Mouse (Mus musculus): ENCODE measurements at regions not wholly inside any gene's neighbourhood (a gene's known extent, or its start where the extent isn't known, plus 50 kb on each side); places are given as distances from the start of the nearest gene placed in this dataset.
"Not testable (repeated sequence)": the region's sequence is repeated elsewhere in the genome, so short reads cannot be mapped to it uniquely, and the experiment has no call there.

DNA sequence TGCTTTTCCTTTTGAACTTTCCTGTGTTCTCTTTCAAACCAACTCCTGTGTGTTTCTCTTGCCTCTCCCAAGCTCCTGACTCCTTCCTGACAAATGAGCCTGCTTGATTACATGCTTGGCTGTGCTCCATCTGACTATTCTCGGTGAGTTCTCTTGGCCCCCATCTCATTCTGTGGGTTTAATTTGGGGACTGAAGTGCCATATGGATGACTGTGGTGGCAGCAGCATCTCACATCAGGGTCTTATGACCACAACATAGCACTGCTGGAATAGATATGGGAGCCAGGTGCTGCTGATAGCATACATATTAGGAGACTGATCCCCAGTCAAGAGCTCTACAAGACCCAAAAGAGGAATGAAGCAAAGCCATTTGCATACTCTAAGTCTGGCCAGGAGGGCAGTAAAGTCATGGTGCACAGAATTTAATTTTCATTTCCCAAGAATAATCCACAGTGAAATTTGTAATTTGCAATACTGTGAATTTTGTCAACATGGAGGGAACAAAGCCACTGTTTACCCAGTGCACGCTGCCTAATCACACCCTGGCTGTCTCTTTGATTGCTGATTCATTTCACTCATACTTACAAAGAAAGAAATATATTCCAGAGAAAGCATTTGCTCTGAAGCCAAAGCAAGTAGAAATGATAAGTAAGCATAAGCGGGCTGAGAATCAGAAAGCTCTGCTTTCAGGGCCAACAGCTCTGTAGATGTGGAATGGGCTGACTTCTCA is 1478.4 kb upstream of the Gm7489 start:
- DNase-seq: no peak

DNA sequence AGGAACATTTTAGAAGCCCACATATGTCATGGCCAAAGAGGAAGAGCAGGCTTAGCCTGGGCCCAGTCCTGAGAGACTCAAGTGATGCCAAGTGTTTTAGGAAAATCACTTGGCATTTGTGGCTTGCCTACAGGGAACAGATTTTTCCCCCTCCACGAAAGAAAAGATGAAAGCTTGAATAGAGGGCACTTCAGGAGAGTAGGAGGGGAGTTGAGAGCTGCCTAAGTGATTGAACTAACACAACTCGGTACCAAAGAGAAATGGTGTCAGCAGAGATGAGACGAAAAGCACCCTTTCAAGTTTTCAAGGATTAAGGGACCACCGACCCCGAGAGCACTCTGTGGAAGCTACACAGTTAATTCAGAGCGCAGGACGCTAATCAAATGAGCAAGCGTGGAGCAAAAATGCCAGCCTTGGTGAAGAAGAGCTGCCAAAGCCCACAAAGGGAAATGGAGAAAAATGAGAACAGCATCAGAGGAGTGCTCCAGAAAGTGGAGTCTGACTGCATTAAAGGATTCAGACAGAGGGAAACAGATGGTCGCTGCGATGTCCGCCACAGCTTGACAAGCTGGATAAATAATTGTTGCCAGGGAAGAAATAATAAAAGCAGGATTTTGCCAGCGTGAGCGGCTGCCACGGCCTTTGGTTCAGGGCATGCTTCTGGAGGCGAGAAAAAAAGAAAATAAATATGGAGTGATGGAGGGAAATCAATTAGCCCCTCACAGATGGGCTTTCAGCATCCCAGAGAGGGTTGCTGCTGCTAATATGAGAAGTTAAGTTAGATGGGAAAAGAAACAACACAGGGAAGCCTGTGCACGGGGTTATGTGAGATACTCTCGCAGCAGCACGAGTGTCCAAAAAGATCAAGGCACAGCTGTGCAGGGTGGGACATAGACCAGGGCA is 1471.6 kb upstream of the Gm7489 start:
- DNase-seq: no peak

DNA sequence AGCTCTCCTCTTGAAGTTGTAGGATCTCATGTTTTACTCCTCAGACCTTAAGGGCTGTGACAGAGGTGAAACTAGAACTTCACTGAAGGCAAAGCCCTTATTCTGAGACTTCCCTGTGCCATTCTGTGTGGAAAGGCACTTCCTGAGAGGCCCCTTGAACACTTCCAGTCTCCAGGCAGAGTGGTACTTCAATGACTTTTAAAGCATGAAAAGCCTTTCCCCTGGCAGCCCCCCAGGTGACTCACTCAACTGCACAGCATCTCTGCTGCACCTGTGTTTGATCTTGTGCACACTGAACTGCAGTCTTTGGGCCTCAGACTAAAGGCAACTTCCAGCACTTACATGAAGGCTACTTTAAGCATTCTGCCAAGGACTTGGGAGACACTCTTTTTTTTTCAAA is 1458.7 kb upstream of the Gm7489 start:
- DNase-seq: peak; percentile 55 to 70

DNA sequence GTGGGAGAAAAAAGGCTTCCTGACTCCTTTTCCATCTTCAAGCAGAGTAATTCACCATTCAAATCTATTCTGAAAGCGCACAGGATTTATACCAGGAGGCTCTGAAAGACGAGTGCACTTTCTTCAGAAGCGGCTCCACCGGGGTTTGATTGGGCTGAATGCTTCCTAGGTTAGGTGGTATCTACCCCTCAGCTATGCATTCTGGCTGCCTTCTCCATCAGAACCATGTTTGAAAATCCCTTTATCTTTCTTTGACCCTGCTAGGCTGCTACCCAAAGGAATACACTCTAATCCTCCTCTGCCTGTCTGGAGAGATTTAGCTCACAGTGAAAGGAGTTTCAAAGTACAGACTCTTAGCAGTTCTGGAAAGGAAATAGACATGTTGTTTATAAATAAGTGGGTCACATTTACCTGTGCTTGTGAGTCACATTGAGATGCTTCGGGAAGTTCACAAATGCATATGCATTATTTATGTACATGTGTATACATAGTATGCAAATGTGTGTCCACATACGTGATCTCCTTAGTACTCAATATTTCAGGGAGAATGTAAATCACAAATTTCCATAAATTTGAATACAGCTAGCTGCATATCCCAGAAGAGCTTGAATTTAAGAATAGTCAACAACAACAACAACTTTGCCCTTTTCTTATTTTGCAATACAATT is 1454.1 kb upstream of the Gm7489 start:
- DNase-seq: no peak

DNA sequence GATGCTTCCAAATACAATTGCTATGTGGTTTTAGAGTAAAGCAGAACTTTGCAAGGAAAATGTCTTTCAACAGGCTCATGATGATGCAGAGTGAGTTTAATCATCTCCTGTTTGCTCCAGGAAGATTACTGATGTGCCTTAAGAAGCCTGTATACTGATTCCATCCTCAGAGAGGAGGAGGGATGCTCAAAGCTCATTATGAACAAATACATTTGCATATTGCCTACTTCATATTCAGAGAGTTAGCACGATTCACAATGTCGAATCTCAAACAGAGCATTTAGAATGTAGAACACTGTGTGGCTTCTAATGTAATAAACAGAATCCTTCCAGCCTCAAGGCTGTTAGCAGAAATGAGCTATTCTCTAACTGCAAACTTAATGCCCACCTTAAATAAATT is 1451.1 kb upstream of the Gm7489 start:
- no peak for DNase-seq

DNA sequence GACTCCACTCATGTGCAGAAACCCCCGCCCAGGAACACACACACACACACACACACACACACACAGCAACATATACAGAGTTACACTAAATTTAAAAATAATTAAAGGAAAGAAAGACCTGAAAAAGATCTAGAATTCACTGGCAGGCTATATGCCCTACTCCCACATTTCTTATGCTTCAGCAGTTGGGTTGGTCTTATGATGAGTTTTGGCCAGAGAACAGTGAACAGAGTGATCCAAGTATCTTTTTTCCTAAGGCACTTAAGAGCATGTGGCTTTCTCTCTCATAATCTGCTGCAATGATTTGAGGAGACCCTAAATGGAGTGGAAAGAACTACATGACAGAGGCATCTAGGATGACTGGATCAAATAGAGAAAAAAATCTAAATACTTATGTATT is 1446.3 kb upstream of the Gm7489 start:
- DNase-seq: no peak

DNA sequence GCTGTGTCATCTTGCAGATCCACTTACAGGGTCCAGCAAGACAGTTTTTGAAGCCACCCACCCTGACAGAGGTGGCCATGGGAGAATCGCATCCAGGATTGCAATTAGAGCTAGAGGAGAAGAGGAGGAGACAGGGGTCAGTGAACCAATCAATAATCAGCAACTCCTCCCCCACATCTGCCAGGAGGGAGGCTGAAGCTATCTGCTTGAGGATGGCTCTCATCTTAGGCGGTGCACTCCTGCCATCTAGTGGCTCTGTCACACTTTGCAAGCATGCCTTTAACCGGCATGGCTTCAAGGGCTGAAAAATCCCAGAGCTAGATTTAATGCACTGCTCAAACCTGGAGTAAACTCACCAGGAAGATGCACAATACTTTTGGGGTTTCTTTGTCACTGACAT is 1425.9 kb upstream of the Gm7489 start:
- DNase-seq: peak; percentile 44 to 58

DNA sequence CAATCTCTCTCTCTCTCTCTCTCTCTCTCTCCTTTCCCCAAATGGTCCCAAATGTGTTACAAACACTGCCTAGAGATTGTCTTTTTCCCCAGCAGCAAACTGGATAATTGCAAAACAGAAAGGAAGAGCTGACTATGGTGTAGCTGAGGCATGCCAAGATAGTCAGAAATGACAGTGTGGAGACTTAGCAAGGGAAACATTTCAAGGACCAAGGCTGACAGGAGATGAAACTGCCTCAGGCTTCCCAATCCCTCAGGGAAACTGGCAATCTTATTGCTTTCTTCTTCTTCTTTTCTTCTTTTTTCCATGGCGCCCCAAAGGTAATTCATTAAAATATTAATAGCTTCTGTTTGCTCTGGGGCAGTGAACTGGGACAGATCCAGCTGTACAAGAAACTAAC is 1425.4 kb upstream of the Gm7489 start:
- DNase-seq: no peak

DNA sequence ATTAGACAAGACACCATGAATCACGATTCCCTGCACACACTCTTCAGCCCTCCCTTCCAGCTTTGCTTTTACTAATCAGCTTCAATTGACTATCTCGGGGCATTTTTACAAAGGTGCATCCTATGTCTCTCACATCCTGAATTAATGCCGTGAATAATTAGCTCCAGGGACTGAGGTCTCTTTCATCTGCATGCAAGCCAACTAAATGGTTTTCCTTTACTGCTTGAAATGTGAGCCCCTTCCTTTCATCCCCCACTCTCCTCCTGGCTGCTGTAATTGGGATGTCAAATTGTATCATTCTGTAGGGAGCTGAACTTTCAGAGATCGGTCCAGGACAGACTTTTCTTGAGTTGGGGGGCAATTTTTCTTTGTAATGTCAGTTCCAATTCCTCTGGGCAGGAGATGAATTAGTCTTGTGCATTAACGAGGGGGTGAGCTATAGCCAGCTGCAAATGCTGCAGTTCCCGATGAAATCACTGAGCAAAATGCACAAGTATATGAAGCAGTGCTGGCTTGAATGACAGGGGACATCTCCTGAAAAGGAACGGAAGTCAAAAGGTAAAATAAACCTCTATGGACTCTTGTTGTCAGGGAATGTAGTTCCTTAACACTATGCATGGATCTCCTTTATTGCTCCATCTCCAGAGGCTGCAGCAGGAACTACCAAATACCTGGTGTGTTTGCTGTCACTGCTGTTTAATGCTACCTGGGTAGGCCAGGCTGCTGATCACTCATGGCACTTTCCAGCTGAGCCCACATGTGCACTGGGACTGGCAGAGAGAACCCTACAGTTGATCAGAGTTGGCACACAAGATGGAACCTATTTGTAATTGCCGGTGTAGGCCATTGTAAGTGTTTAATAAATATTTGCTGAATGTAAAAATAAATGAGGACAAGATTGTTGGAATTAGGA is 1420.2 kb upstream of the Gm7489 start:
- DNase-seq: no peak

DNA sequence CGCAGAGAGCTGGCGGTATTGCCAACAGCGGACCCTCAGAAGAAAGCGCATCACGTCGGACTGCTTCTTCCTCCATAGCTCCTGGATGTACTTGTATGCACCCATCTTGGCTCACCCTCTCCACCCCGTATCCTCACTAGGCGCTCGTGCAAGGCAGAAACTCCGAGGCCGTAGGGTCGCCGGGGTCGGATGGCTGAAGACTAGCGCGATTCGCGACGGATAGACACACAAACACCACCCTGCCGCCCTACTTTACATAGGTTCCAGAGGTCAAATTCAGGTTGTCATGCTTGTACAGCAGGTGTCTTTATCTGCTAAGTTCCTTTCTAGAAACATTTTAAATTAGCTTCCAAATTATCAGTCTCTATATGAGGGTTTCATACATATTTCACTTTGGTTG is 1406.6 kb upstream of the Gm7489 start:
- DNase-seq: not testable (repeated sequence)

DNA sequence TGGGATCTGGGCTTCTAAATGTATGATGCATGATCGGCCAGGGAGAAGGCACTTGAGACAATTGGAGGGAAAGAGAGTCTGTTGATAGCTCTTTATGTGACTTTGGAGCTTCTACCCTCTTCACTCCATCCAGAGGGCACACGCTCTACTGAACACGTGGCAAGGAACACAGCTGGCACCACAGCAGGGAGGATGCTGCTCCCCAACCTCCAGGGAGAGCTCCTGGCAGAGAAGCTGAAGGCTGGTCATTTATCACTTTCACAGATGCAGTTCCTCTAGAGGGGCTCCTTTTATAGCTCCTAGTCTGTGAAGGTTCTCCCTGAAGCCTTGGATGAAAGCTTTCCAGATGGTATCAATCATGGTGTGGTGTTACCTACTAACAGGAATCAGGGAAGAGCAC is 1403.9 kb upstream of the Gm7489 start:
- no peak for DNase-seq

DNA sequence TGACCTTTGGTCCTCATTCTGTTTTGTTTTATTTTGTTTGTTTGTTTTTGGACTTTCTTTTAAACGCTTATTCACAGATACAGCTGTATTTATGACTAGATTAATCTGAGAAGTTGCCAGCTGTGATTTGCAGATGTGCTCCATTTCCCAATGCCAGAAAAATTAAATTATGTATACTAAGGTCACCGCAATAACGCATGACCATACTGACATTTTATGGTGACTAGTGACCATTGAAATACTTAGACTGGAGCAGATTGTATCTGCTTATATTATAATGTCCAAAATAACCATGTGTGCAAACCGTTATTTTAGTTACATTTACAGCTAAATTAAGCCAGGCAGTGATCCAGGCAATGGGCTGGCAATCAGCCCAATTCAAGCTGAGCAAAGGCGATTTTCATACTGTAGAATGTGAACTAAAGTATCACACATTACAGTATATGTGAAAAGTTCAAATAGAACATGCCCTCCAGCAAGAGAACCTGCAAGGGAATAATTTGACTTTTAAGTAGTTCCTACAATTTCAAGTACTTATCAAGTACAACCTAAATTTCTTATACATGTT is 1401.0 kb upstream of the Gm7489 start:
- no peak for DNase-seq

DNA sequence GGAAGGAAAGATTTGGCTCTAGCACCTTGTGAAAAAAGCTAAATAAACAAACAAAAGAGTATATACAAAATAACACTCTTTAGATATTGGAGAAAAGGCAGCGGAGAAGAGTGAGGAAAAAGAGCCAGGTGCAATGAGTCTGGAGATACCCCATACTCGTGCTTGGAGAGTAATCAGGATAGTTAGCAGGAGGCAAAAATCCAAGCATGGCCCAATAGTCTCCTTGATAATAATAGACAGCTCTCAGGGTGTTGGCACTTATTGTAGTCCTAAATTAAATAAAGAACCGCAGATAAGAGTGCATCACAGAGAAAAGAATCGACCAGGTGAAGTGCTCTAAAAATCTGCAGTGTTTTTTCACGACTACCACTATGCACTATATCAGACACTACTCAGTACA is 1400.4 kb upstream of the Gm7489 start:
- DNase-seq: no peak

DNA sequence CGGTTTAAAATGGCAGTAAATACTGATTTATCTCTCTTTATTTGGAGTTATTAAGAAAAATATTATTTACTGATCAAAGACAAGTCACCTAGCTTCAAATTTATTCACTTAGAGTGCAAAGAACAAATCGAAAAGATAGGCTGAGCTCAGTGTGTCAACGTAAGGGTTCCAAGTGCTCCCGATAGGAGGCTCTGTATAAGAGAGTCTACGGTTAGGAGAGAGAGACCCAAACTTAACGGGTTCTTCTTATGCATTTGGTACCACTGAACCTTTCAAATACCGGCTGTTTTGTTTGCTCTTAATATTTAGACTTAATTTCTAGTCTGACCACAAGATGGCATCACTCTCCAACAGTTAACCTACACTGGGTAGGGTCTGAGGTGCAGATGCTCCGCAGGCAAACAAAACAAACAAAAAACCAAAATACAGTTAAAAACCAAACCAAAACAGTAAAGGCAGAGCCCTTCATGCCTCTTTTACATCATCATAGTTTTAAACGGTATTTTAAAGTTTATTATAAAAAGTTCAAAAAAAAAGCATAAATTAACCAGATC is 1379.4 kb upstream of the Gm7489 start:
- no peak for DNase-seq

DNA sequence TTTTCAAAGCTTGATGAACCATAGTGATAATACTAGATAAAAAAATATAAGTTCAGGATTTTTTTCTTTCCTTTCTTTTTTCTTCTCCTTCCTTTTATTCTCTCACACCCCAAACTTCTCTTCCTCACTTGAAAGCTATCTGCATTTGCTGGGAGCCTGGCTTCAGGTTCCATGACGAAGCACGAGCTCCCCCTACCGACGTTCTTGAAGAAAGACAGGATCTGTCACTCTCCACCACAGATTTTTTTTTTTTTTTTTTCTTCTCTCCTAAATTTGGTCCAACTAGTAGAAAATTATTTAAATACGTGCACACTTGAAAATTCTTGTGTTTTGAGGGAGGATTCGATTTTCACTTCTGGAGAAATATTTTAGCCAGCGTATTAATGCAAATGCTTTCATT is 1377.8 kb upstream of the Gm7489 start:
- DNase-seq: peak in 1 of 2 experiments; percentile 7

DNA sequence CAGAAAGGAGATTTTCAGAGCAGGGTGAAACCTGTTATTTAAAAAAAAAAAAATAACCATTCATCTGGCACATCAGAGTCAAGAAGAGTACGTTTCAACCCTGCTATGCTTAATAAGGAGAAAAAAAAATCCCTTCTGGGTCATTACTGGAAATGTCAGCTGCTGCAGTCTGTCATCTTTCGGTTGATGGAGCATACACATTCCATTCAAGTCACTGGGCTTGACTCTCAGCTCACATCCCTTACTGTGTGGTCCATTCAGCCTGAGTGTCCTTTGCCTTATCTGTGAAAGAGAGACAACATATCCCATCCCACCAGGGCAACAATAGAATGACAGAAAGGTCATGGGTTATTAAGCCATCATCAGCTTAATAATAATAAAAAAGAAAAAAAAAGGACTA is 1376.1 kb upstream of the Gm7489 start:
- DNase-seq: no peak

DNA sequence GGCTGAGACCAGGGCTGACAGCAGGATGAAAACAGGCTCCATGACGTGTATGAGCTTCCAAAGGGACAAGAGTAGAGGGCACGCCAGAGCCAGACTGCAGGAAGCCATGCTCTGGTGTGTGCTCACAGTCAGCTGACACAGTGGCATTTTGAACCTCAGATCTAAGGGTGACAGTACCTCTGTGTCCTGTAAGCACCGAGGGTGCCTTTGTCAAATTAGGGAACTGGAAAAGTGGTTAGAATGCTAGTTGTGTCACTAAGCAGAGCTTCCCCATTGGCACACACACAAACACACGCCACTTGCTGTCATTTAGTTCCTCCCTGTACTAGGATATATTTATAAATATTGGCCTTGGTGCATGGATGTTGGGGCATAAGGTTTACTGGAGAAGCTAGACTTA is 1374.6 kb upstream of the Gm7489 start:
- no peak for DNase-seq

DNA sequence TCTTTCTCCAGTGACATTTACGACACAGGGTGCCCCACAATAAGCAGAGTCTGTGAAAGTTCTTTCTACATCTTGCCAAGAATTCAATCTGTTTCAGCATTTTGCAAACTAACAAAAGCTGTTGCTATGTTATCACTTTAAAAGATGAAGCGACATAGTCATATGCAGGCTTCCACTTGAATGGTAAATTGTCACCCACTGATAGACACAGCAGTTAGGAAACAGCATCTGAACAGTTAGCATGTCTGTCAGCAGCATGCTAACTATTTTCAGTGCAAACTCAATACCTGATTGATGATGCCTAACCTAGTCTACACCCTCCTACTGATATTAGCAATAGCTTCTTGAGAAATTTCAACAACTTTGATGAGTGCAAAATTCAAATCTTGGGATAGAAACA is 1348.1 kb upstream of the Gm7489 start:
- no peak for DNase-seq

DNA sequence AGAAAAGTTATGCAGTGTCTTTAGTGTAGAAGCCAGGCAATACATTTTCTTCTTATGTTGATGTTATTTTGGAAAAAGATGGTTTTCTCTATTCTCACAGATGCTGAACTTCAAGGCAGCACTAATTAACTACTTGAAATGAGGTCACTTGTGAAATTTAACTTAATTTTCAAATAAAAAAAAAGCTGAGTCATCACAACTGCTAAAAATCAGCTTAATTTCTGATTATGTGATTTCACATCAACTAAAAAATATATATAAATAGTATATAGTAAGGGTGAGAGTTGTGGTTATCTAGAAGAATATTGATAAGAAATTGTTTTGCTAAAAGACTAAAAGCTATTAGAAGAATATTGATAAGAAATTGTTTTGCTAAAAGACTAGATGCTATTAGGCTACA is 1326.0 kb upstream of the Gm7489 start:
- DNase-seq: no peak

DNA sequence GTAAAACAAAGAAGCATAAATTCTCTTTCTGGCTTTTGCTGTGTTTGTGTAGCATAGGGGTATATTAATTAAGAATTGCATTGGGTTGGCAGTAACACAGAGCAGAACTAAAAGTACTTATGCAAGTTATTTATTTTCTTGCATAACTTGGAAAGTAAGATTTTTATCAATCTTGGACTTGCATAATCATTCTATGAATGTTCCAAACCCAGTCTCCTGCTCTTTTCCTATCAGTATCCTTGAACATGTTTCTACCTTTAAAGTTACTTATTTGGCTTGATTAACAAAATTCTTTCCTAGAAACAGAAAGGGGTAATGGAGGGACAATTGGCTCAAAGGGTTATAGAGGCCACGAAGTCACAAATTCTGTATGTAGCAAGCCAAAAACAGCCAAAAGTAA is 1320.6 kb upstream of the Gm7489 start:
- no peak for DNase-seq

DNA sequence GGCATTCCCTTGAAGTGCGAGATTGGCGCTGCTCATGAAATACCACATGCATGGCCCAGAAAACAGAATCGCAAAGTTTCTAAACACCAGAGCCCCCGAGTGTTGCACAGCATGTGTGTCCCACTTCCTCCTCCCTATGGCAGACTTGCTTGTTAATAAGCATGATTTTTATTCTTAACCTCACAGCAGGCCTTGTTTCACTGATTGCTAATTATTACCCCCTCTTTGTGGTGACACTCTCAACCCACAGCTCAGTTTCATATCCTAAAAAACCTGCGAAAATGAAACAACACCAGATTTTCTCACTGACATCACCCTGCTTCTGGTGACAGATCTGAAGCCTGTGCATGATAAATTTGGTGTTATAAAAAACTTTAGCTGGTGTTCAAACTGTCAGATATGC is 1319.3 kb upstream of the Gm7489 start:
- DNase-seq: no peak

DNA sequence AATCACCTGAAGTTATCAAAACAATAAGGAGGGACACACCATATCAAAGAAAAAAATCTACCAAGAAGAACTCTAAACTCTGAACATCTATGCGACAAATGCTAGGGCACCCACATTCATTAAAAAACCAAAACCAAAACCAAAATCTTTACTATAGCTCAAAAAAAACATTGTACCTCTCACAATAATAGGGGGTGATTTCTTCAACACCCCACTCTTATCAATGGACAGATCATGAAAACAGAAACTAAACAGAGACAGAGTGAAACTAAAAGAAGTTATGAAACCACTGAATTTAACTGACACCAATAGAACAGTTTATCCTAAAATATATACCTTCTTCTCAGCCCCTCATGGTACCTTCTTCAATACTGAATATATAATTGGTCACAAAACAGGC is 1314.5 kb upstream of the Gm7489 start:
- no peak for DNase-seq
